Mouse (Mus musculus) erythroid progenitor cell, adult 5-6 weeks (primary cell): Measurements from ENCODE around the gene Rgl2. TPM values are rescaled to one million over a fixed set of nuclear protein-coding genes. Genes with fewer than 3 reads are reported as not detected.
"Not testable (repeated sequence)": the region's sequence is repeated elsewhere in the genome, so short reads cannot be mapped to it uniquely, and the experiment has no call there.

Experiments
- ATAC-seq: replicated peaks from 2 replicates; pipeline ENCODE4 v1.8.0; 2016; ENCODE audit warnings: moderate number of reproducible peaks, mild to moderate bottlenecking, moderate TSS enrichment, inconsistent platforms; ENCODE audit not compliant: poor library complexity, low FRiP score, severe bottlenecking
- total RNA-seq, 2 experiments: library from RNA; stranded (forward) in 1 of 2; stranded (reverse) in 1 of 2; fragments of 150-400 nt in 1 of 2; fragments of 186-747, 209-891 nt in 1 of 2; gene quantifications; 2 replicates each; pipeline versions ENCODE4 v1.2.3 to v1.2.4; 2015 to 2017; ENCODE audit warnings: low replicate concordance in 2 of 2

Rgl2 gene
- total RNA-seq, 2 experiments from 2014 or later = 13.4 to 29.0 TPM

DNA sequence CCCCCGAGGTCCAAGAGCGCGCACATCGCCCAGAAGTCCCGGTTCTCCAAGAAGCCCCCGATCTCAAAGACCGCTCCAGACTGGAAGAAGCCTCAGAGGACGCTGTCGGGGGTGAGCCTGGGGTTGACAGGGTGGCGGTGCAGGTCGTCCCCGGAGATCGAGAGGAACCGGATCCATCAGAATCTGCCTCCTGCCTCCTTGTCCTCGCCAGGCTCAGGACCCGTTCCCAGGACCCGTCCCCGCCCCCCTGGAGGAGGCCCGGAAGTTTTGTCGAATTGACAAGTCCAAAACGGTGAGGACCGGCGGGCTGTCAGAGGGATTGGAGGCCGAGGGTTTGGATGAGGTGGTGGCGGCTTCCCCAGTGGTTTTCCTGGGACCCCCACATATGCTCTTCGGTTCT, 11.6 kb downstream of the Rgl2 start:
- no peak for ATAC-seq

DNA sequence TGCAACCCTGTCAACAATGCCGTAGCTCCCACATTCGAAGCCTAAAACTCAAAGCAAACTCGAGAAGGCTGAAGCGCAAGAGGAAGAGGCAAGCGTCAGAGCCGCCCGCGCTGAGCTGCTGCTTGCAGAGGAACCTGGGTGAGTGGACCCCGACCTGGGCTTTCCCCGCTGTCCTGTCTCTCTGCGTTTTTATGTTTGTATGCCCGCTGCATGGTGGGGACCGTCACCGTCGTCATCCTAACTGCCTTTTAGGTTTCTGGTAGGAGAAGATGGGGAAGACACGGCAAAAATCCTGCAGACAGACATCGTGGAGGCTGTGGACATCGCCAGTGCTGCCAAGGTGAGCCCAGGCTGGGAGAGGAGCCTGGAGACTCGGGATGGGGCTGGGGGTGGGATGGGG, 12.0 kb downstream of the Rgl2 start:
- no peak for ATAC-seq

DNA sequence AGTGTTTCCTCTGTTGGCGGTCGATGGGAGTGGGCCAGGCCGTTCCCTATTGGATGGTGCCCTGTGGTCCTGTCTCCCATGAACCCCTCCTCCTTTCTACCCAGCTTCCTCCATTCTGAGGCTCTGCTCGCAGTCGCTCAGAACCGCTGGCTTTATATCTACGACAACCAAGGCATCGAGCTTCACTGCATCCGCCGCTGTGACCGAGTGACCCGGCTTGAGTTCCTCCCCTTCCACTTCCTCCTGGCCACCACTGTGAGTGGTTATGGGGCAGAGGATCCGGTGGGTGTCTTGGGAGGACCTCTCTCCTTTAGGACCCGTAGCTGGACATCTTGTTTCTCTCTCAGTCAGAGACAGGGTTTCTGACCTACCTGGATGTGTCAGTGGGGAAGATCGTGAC, 14.1 kb downstream of the Rgl2 start:
- ATAC-seq = no peak

DNA sequence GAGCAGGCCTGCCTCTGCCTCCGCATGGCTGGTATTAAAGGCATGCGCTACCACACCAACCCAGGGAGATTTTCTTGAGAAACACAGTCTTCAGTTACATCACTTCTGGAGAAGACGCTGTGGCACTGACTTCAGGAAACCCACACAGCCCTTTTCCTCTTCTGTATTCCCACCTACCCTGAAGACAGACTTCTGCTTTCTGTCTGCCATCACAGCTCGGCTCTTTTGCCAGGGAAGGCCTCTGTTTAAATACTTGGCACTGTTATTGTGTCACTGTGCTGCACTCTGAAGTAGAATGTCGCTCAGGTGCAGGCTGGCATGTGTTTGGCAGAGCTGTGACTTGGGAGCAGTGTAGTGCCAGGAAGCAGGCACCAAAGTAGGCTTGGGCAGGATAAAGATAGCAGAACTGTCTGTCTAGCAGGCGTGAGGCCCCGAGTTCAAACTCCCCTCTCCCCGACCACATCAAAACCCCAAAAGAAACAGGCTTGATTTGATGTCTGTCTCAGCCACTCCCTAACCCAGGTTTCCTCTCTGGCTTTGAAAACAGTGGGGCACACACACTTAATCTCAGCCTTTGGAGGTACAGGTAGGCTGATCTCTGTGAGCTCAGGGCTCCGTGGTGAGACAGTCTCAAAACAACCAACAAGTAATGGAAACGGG, 18.2 kb downstream of the Rgl2 start:
- ATAC-seq = no peak

DNA sequence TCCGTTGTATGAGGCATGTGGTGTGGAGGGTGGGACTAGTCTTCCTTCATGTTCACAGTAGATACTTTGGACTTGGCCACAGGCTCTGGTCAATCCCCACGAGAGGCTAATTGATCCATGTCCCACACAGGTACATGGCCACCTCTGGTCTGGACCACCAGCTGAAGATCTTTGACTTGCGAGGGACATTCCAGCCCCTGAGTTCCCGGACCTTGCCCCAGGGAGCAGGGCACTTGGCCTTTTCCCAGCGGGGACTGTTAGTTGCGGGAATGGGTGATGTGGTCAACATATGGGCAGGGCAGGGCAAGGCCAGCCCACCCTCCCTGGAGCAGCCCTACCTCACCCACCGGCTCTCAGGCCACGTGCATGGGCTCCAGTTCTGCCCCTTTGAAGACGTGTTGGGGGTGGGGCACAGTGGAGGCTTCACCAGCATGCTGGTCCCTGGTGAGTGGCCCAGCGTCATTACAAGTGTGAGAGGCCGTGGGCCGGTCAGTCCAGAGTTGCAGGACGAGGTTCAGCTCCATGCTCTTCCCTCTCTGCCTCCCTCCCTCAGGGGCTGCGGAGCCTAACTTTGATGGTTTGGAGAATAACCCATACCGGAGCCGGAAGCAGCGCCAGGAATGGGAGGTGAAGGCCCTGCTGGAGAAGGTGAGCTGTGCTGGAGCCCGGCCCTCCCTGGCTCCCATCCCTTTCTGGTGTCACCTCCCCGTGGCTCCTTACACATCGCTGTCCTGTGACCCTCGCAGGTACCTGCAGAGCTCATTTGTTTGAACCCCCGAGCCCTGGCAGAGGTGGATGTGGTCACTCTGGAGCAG, 19.0 kb downstream of the Rgl2 start:
- no peak for ATAC-seq

DNA sequence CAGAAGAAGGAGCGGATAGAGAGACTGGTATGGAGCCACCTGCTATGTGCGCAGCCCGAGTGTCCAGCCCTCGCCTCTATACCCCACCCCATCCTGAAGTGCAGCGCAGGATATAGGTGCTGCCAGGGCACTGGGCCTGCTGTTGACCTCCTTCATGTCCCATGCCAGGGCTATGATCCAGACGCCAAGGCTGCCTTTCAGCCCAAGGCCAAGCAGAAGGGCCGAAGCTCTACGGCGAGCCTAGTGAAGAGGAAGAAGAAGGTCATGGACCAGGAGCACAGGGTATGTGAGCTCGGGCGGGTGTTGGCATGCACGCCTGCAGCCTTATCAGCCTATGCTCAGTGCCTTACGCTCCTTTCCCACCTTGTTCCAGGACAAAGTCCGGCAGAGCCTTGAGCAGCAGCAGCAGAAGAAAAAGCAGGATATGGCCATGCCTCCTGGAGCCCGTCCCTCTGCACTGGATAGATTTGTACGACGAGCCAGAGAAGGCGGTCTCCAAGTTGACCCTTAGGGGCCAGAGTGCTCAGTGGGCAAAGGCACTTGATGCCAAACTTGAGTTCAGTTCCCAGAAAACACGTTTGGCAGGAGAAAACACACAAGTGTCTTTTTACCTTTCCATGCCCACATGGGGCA, 19.7 kb downstream of the Rgl2 start:
- no peak for ATAC-seq

DNA sequence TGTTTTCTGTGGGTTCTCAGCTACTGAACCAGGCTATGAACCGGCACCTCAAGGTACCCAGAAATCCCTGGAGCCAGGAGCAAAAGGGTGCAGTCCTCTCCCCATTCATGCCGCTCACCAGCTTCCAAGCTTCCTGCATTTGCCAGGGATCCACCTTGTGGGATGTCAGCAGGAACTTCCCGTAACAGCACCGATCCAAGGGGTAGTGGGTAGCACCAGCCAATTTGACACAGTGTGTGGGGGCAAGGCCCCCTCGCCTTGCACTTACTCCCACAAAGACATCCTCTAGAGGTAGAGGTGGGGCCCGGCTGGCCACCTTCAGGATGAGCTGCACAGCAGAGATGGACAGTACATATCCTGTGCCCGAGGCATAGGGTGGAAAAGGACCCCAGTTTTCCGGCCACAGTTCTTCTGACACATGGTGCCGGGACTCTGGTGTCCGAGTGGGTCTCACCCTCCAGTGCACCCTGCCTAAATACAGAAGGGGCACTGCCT, 20.8 kb downstream of the Rgl2 start:
- no peak for ATAC-seq

DNA sequence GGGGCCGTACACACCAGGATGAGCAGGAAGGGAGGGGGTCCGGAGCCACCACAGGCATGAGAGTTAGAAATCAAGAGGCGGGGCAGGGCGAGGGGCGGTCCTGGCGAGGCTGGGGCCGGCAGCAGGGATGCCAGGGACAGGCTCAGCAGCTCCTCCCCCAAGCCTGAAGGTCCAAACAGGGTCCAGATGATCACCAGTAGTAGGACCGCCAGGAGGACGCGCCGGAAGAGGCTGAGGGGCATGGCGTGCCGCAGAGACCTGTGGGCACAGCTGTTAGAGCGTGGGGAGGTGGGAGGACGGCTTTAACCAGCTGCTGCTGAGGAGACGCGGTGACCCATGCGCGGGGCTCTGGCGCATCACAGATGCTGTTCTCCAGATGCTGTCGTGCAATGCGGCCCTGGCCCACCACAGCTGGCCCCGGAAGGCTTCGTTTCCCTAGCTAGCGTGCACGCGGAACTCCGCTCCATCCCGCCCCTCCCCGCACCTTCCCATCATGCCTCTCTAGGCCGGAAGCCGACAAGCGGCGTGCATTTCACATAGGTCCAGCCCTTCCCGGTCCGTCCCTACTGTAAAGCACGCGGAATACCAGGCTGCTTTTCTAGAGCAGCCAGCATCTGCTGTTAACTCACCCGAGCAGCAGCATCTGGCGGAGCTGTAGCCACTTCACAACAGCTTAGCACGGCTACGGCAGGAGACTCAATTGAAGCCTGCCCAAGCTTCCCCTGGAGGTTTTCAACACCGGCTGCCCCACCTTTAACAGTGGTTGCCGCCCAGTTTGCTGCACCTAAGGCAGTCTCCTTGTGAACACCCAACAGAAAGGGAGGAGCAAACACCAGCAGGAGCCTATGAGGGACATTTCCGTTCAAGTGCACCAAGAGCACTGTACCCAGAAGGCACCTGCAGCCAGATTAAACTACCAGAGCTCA, 21.9 kb downstream of the Rgl2 start, which contains the start of gene B3galt4:
B3galt4 (minus strand) TSS at position 468 of the 926 bp plus-strand sequence.
- peak; percentile 53 for ATAC-seq

DNA sequence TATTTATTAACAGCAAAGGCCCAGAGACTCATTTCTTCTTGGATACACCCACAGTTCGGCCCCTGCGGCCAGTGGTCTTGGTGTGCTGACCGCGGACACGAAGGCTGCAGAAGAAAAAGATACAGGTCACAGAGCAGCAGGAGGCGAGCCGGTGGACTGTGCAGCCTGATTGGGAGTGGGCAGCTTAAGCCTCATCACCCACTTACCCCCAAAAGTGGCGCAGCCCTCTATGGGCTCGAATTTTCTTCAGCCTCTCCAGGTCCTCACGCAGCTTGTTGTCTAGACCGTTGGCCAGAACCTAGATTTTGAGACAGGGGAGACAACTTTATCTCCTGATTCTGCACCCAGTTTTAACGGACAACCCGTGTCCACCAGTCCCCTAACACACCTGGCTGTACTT, 22.7 kb downstream of the Rgl2 start:
- ATAC-seq = not testable (repeated sequence)

DNA sequence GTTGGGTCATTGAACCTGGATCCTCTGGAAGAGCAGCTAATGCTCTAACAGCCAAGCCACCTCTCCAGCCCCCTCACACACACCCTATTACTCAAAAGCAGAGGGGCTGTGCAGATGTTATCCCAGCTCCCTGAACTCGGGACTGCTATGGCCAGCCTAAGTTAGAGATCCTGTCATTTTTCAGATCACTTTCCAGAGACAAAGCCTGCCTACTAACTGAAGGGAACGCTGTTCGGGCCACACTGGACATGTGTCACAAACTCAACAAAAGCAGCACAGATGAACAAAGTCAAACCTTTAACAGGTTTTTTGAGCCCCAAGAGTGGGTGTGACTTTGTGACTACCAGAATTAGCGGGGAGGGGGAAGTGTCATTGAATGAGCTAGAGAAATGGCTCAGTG, 23.5 kb downstream of the Rgl2 start:
- ATAC-seq = no peak

DNA sequence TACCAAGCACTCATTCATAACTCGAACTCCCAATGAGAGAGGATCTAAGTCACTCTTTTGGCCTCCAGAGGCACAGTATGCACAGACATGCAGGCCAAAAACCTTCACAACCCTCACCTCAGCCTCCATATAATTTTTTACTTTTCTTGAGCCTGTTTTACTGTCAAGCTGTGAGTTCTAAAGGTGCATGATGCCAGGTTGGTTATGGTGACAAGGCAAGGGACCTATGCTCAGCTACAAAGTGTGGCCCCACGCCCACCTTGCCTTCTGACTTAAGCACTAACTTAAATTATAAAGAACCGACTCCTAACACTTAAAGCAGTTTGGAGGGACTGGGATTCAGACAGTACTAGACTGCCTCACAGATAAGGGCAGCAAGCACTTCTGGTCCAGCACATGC, 24.0 kb downstream of the Rgl2 start:
- no peak for ATAC-seq

DNA sequence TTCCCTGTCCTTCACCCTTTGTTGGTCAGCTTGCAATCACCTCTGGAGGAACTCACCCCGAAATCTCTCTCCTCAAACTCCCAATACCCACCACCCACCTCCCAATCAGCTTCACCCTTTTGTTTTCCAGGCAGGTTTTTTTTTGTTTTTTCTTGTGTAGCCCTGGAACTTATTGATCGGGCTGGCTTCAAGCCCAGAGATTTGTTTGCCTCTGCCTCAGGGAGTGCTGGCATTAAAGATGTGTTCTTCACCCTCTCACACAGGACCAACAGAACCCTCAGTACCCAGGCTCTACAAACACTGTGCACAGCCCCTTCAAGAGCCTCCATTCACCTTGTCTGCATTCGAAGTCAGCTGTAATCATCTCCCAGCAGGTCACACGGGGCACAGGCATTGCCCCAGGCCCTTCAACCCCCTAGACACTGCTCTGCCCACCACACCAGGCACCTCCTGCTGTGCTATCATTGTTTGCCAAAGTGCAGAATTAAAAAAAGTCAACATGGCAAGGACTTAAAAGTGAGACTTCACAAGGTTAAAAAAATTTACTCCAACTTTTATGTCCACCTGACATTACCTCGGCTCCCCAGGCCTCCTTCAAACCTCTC, 24.7 kb downstream of the Rgl2 start:
- ATAC-seq = no peak

DNA sequence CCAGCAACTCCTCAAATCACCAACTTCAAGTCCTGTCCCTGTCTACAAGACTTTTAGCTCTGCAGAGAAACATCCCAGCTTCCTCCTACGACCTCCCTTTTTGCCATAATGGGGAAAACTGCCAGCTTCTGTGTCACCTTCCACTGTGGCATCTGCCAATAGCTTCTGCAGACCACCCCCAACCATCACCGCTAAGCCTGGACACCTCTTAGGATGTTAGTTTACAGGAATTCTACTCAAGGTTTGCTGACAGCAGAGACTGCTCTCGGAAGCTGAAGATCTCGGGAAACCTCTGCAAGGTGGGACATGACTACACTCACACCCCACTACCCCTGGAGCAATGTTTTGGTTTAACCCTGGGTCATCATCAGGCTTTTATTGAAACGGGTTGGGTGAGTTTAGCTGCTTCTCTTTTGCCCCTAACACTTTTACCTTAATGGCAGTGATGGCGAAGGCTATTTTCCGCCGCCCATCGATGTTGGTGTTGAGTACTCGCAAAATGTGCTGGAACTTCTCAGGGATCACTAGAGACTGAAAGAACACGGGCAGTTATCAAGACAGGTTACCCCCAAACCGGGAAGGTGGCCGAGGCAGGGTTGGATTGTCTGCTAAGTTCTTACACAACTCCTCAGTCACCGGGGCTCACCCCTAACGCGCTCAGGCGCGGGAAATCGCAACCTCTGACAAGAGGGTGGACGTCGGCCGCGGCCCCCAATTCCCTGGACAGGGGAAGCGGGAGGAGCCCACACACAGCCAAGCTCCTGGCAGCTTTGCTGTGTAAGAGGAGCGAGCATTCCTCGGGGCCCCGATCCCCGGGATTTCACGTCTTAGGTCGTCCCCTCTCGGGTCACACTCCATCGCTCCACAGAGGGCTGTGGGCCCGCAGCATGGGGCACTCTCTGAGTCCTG, 25.6 kb downstream of the Rgl2 start:
- peak; percentile 4 for ATAC-seq

DNA sequence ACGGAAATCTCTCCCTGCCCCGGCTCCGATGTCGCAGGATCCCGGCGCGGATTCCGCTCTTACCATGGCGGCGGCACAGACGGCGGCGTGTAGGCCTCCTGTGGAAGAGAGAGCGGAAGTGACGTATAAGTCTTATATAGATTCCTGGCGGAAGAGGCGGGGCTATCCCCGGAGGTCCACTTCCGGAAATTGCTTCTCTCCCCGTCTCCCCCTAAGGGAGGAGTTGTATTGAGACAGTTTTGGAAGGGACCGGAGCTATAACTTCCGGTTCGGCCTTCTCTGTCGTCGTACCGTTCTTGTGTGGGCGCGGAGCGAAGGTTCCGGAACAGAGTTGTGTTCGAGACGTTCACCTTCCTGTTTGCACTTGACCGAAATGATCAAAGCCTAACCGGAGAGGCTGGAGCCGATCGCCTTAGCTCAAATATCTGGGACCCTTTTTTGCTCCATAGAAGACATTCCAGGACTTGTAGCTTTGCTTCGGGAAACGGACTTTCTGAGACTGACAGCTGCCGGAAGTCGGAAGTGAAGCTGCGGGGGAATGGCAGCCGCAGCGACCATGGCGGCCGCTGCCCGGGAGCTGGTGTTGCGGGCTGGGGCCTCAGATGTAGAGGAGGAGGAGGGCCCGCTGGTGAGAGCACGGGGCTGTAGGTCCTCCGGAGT, 26.3 kb downstream of the Rgl2 start, which contains the start of the genes Vps52 and Rps18:
Vps52 (plus strand) TSS at position 258 of the 660 bp plus-strand sequence.
Rps18 (minus strand) TSS at position 447 of the 660 bp plus-strand sequence.
- ATAC-seq = peak; percentile 90

DNA sequence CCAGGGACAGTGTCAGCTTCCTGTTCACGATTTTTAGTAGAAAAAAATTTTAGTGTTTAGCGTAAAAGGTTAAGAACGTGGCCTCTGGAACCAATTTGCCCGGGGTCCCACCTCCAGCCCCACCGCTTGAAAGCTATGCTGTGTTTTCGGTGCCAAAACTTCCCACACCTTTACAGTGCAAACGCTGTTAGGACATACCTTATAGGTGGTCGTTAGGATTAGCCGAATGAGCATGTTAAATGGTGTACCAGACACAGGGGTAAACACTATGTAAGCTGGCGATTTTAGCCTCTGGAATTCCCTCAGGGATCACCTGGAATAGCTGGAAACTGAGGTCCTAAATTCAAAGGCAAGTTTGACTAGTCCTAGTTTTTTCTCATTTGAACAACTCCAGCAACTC, 27.0 kb downstream of the Rgl2 start:
- no peak for ATAC-seq

DNA sequence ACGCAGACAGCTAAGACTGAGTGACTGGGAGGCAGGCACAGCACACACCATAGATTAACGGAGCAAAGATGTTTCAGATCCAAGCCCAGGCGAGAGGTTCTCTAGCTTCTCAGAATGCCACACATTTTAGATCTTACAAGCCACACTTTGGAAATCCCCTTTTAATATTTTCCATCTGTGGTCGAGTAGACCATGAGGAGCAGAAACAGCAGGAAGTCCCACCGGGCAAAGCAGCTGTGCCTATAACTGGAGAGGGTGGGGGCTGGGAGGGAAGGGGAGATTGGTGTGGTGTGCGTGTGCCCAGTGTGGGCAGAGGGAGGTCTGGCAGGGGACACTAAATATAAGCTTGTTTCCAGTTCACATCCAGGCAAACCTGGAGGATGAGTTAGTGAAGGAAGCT, 28.1 kb downstream of the Rgl2 start:
- ATAC-seq = no peak

DNA sequence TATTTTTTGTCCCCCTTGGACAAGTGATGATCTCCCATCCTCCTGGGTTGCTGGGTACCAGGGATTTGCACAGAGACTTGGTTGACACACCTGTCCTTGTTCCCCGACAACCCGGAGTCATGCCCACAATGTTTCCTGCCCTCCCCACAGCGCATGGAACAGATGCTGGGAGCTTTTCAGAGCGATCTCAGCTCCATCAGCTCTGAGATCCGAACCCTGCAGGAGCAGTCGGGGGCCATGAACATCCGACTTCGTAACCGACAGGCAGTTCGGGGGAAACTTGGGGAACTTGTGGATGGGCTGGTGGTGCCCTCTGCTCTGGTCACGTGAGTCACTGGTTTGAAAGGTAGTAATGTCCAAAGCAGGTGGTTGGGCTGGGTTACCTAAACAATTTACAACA, 29.1 kb downstream of the Rgl2 start:
- no peak for ATAC-seq

DNA sequence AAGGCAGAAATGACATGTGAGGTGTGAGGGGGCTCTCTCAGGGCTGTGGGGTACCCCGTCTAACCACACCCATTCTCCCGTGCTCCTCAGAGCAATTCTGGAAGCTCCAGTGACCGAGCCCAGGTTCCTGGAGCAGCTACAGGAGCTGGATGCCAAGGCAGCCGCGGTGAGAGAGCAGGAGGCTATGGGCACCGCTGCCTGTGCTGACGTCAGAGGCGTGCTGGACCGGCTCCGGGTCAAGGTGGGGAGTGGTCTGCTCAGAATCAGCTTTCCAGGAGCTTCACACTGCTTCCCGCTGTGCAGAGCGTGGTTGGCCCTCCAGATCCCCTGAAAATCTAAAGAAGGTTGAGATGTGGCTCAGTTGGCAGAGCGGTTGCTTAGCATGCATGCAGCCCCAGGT, 29.8 kb downstream of the Rgl2 start:
- ATAC-seq = no peak
